Mouse (Mus musculus): ENCODE results near the gene Ctf1. TPM values are rescaled to one million over a fixed set of nuclear protein-coding genes. Genes with fewer than 3 reads are reported as not detected.
"Not testable (repeated sequence)": the region's sequence is repeated elsewhere in the genome, so short reads cannot be mapped to it uniquely, and the experiment has no call there.

The Ctf1 gene
- polyA plus RNA-seq, 1 experiment from 2014 or later: 5.2 TPM

DNA sequence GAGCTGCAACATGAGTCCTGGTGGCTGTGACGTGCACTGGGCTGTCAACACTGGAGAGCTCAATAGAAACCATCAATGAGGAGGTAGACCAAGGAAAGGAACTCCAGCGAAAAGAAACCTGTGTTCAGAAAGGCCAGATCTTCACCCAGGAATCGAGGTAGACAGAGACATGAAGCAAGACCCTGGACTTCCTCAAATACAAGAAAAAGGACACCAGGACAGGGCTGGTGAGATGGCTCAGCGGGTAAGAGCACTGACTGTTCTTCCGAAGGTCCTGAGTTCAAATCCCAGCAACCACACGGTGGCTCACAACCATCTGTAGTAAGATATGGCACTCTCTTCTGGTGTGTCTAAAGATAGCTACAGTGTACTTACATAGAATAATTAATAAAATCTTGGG is 5.8 kb downstream of the Ctf1 start:
- no peaks in the 10 kb centered on the region for H3K9me3 ChIP-seq (ENCODE audit: control insufficient read depth, low read length)
- H3K27me3 ChIP-seq (replicated peaks; ENCODE audit: control insufficient read depth, insufficient read depth, low read length): no peaks in the 10 kb centered on the region
- no peak overlapping the region for H3K4me3 ChIP-seq (ENCODE audit: low read length)
- no peak overlapping the region for H3K27ac ChIP-seq (ENCODE audit: low read length)
- peaks cover 3% of the 10 kb centered on the region; the same call in 1 of the 2 replicates for H3K36me3 ChIP-seq (ENCODE audit: control insufficient read depth, insufficient read depth, low read length)
- no peak overlapping the region for H3K4me2 ChIP-seq (ENCODE audit: low read depth, low read length)
- peaks cover 6% of the 10 kb centered on the region for H3K4me1 ChIP-seq (ENCODE audit: control insufficient read depth, insufficient read depth, low read length)
- WGBS: 89% methylated on average over 6 of the region's 6 CpGs
- no peak overlapping the region for H3K9ac ChIP-seq (ENCODE audit: low read depth, low read length)
- ATAC-seq: no peak

DNA sequence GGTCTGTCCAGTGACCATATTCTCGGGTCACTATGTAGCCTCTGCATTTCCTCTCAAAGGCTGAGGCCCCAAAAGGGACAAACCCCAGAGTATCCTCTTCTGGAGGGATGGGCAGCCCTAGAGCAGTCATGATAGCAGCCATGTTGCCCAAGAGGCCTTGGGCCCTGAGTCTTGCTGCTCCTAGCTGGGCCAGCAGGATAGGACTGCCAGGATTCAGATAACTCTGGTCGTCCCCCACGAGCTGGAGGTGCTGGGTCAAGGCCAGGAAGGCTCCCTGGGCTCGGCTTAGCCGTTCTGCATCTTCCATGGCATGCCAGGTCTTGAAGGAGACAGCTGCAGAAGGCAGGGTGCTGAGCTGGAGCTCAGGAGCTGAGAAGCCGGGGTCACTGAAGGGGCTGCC is 6.7 kb downstream of the Ctf1 start:
- Histone ChIP-seq H3K27me3 (replicated peaks; ENCODE audit: control insufficient read depth, insufficient read depth, low read length) (no peaks in the 10 kb centered on the region), H3K9ac (ENCODE audit: low read depth, low read length) (no peak overlapping the region), H3K36me3 (ENCODE audit: control insufficient read depth, insufficient read depth, low read length) (peaks cover 3% of the 10 kb centered on the region; the same call in 1 of the 2 replicates), H3K4me1 (ENCODE audit: control insufficient read depth, insufficient read depth, low read length) (peaks cover 2% of the 10 kb centered on the region; the same call in 1 of the 2 replicates), H3K4me3 (ENCODE audit: low read length) (no peak overlapping the region), H3K4me2 (ENCODE audit: low read depth, low read length) (no peak overlapping the region), H3K27ac (ENCODE audit: low read length) (no peak overlapping the region), H3K9me3 (ENCODE audit: control insufficient read depth, low read length) (no peaks in the 10 kb centered on the region)
- WGBS: 87% methylated on average over 6 of the region's 6 CpGs
- no peak for ATAC-seq

DNA sequence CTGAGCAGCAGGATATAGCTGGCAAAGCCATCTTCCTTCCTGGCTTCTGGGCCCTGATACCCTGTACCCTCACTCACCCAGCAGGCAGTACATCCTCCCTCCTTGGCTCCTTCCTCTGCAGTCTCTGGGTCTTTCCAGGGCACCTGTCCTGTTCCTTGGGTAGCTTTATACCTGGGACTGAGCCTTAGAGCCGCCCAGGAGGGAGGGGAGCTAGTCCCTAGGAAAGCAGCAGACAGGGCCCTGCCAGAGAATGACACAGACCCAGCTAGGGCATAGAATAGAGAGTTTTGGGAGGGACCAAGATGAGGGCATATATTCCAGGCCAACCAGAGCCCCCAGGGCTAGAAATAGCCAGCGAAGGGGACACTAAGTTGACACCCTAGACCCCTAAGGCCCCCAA is 13.0 kb downstream of the Ctf1 start:
- H3K4me1 ChIP-seq (ENCODE audit: control insufficient read depth, insufficient read depth, low read length): no peaks in the 10 kb centered on the region
- no peaks in the 10 kb centered on the region for H3K27me3 ChIP-seq (replicated peaks; ENCODE audit: control insufficient read depth, insufficient read depth, low read length)
- no peak overlapping the region for H3K9ac ChIP-seq (ENCODE audit: low read depth, low read length)
- no peak overlapping the region for H3K4me2 ChIP-seq (ENCODE audit: low read depth, low read length)
- 60% methylated on average over 2 of the region's 2 CpGs for WGBS
- H3K27ac ChIP-seq (ENCODE audit: low read length): no peak overlapping the region
- ATAC-seq: no peak
- no peaks in the 10 kb centered on the region for H3K9me3 ChIP-seq (ENCODE audit: control insufficient read depth, low read length)
- no peaks in the 10 kb centered on the region for H3K36me3 ChIP-seq (ENCODE audit: control insufficient read depth, insufficient read depth, low read length)
- H3K4me3 ChIP-seq (ENCODE audit: low read length): no peak overlapping the region

- H3K36me3 ChIP-seq (ENCODE audit: control insufficient read depth, insufficient read depth, low read length): no peaks in the 10 kb centered on the region
- H3K27me3 ChIP-seq (replicated peaks; ENCODE audit: control insufficient read depth, insufficient read depth, low read length): no peaks in the 10 kb centered on the region
- 68% methylated on average over 6 of the region's 6 CpGs for WGBS
- H3K27ac ChIP-seq (ENCODE audit: low read length): no peak overlapping the region
- H3K9me3 ChIP-seq (ENCODE audit: control insufficient read depth, low read length): no peaks in the 10 kb centered on the region
- no peak overlapping the region for H3K4me3 ChIP-seq (ENCODE audit: low read length)
- no peaks in the 10 kb centered on the region for H3K4me1 ChIP-seq (ENCODE audit: control insufficient read depth, insufficient read depth, low read length)
- no peak for ATAC-seq
- H3K4me2 ChIP-seq (ENCODE audit: low read depth, low read length): no peak overlapping the region
- H3K9ac ChIP-seq (ENCODE audit: low read depth, low read length): no peak overlapping the region
Observed at GRCm38 (mm10) chr7:127725924-127726323, 13.4 kb downstream of the Ctf1 start.

DNA sequence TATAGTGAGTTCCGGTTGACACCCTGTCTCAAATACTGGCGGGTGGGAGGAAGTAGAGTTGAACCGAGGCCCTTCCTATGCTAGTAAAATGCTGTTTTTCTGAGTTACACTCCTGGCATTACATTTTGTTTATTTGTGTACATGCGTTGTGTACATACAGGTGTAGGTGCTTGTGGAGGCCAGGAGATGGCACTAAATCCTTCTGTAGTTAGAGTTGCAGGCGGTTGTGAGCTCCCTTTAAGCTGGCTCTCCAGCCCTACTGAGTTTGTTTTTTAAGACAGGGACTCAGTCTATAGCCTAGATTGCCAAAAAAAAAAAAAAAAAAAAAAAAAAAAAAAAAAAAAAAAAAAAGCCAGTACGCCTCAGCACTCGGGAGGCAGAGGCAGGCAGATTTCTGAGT is 15.4 kb downstream of the Ctf1 start:
- H3K9me3 ChIP-seq (ENCODE audit: control insufficient read depth, low read length): no peaks in the 10 kb centered on the region
- no peak overlapping the region for H3K27ac ChIP-seq (ENCODE audit: low read length)
- H3K4me1 ChIP-seq (ENCODE audit: control insufficient read depth, insufficient read depth, low read length): no peaks in the 10 kb centered on the region
- no peak overlapping the region for H3K4me2 ChIP-seq (ENCODE audit: low read depth, low read length)
- 79% methylated on average over 7 of the region's 7 CpGs for WGBS
- no peaks in the 10 kb centered on the region for H3K36me3 ChIP-seq (ENCODE audit: control insufficient read depth, insufficient read depth, low read length)
- no peaks in the 10 kb centered on the region for H3K27me3 ChIP-seq (replicated peaks; ENCODE audit: control insufficient read depth, insufficient read depth, low read length)
- ATAC-seq: no peak
- no peak overlapping the region for H3K4me3 ChIP-seq (ENCODE audit: low read length)
- H3K9ac ChIP-seq (ENCODE audit: low read depth, low read length): no peak overlapping the region

- Histone ChIP-seq H3K4me1 (ENCODE audit: control insufficient read depth, insufficient read depth, low read length) (no peaks in the 10 kb centered on the region), H3K4me2 (ENCODE audit: low read depth, low read length) (no peak overlapping the region), H3K9ac (ENCODE audit: low read depth, low read length) (no peak overlapping the region), H3K4me3 (ENCODE audit: low read length) (no peak overlapping the region), H3K9me3 (ENCODE audit: control insufficient read depth, low read length) (no peaks in the 10 kb centered on the region), H3K27me3 (replicated peaks; ENCODE audit: control insufficient read depth, insufficient read depth, low read length) (no peaks in the 10 kb centered on the region), H3K36me3 (ENCODE audit: control insufficient read depth, insufficient read depth, low read length) (no peaks in the 10 kb centered on the region), H3K27ac (ENCODE audit: low read length) (no peak overlapping the region)
- no peak for ATAC-seq
- WGBS: 66% methylated on average over 4 of the region's 4 CpGs
Observed at GRCm38 (mm10) chr7:127730170-127730569, 17.6 kb downstream of the Ctf1 start.

- not testable (repeated sequence) for H3K36me3 ChIP-seq (ENCODE audit: control insufficient read depth, insufficient read depth, low read length); H3K9ac ChIP-seq (ENCODE audit: low read depth, low read length); H3K9me3 ChIP-seq (ENCODE audit: control insufficient read depth, low read length); ATAC-seq; H3K4me1 ChIP-seq (ENCODE audit: control insufficient read depth, insufficient read depth, low read length); H3K4me3 ChIP-seq (ENCODE audit: low read length); H3K4me2 ChIP-seq (ENCODE audit: low read depth, low read length); H3K27me3 ChIP-seq (replicated peaks; ENCODE audit: control insufficient read depth, insufficient read depth, low read length); H3K27ac ChIP-seq (ENCODE audit: low read length)
- WGBS: no CpG with 5 or more reads among the region's 5 CpGs
Observed at GRCm38 (mm10) chr7:127732066-127732465, 19.5 kb downstream of the Ctf1 start, which contains the start of gene Ctf2. Ctf2 (minus strand) TSS chr7:127732166.

GRCm38 (mm10) chr7:127744366-127745045 is 32.0 kb downstream of the Ctf1 start, which contains the start of gene Fbxl19:
Fbxl19 (plus strand) TSS chr7:127744543.
- peak within 1 kb of the TSS; percentile 87 for H3K4me2 ChIP-seq (ENCODE audit: low read depth, low read length)
- H3K9me3 ChIP-seq (ENCODE audit: control insufficient read depth, low read length): no peaks in the 10 kb centered on the region
- H3K36me3 ChIP-seq (ENCODE audit: control insufficient read depth, insufficient read depth, low read length): peaks cover 4% of the 10 kb centered on the region
- H3K9ac ChIP-seq (ENCODE audit: low read depth, low read length): peak within 1 kb of the TSS; percentile 87
- H3K4me3 ChIP-seq (ENCODE audit: low read length): peak within 1 kb of the TSS; percentile 91
- ATAC-seq: no peak
- peaks cover 14% of the 10 kb centered on the region for H3K4me1 ChIP-seq (ENCODE audit: control insufficient read depth, insufficient read depth, low read length)
- WGBS: under 1% methylated on average over 26 of the region's 26 CpGs
- no peaks in the 10 kb centered on the region for H3K27me3 ChIP-seq (replicated peaks; ENCODE audit: control insufficient read depth, insufficient read depth, low read length)
- H3K27ac ChIP-seq (ENCODE audit: low read length): peak within 1 kb of the TSS; percentile 92

GRCm38 (mm10) chr7:127745251-127745651 is 32.7 kb downstream of the Ctf1 start:
- WGBS: under 1% methylated on average over 19 of the region's 19 CpGs
- Histone ChIP-seq H3K27me3 (replicated peaks; ENCODE audit: control insufficient read depth, insufficient read depth, low read length) (no peaks in the 10 kb centered on the region), H3K27ac (ENCODE audit: low read length) (peak overlapping the region; percentile 92), H3K9me3 (ENCODE audit: control insufficient read depth, low read length) (no peaks in the 10 kb centered on the region), H3K9ac (ENCODE audit: low read depth, low read length) (peak overlapping the region; percentile 87), H3K36me3 (ENCODE audit: control insufficient read depth, insufficient read depth, low read length) (peaks cover 9% of the 10 kb centered on the region), H3K4me3 (ENCODE audit: low read length) (peak overlapping the region; percentile 91), H3K4me1 (ENCODE audit: control insufficient read depth, insufficient read depth, low read length) (peaks cover 14% of the 10 kb centered on the region), H3K4me2 (ENCODE audit: low read depth, low read length) (peak overlapping the region; percentile 87)
- peak; percentile 85 for ATAC-seq

Measured in intestine, embryonic 16.5 days (tissue).